Mouse (Mus musculus) layer of hippocampus, postnatal 25 days (tissue): ENCODE results near the gene Chac2. TPM values are rescaled to one million over a fixed set of nuclear protein-coding genes. Genes with fewer than 3 reads are reported as not detected.
"Not testable (repeated sequence)": the region's sequence is repeated elsewhere in the genome, so short reads cannot be mapped to it uniquely, and the experiment has no call there.

Source experiments
- DNase-seq, 2 experiments: peaks; one replicate each; pipeline ENCODE4 v3.0.0; 2022; ENCODE audit warnings: mixed read lengths in 2 of 2, low spot score in 1 of 2; ENCODE audit errors: extremely low spot score in 1 of 2
- total RNA-seq, 2 experiments: library from RNA; stranded (reverse); gene quantifications; 2 replicates each; pipeline ENCODE4 v1.2.3; 2021

The Chac2 gene
- total RNA-seq, result 10 to 100 TPM; 15.6 to 16.7 TPM

GRCm38 (mm10) chr11:30985877-30986624 lies at the start of gene Chac2:
Chac2 (minus strand) TSS chr11:30986350.
- DNase-seq, result peak; percentile 77 to 81

- no peak for DNase-seq
Observed at GRCm38 (mm10) chr11:31034958-31035357, 48.8 kb upstream of the Chac2 start.

DNA sequence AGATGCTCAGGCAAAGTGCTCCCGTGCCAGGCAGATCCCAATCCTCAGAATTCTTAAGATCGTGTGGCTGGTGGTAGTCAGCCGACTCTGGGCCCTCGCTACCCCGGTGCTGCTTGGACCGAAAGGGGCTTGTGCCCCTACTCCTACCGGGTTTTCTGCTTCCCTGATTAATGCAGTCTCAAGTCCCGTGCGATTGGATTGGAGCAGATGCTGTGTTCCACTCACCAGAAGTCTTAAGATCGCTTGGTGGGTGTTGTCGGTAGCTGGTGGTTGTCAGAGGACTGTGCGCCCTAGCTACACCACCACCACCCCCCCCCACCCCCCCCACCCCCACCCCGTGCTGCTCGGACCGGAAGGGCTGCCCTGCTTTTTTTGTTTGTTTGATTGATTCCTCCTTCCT lies 31.3 kb upstream of the Chac2 start:
- not testable (repeated sequence) for DNase-seq

DNA sequence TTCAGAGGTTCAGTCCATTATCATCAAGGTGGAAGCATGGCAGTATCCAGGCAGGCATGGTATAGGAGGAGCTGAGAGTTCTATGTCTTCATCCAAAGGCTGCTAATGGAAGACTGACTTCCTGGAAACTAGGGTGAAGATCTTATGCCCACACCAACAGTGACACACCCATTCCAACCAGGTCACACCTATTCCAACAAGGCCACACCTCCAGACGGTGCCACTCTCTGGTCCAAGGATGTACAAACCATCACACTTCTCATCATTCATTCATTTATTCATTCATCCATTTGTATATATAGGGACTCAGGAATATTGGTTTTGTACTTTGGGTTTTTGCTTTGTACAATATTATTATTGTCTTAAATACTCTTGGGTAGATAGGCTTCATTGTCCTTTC lies 23.5 kb upstream of the Chac2 start:
- DNase-seq, result not testable (repeated sequence)

- no peak for DNase-seq
Observed at GRCm38 (mm10) chr11:31001169-31001908, 15.2 kb upstream of the Chac2 start.

- no peak for DNase-seq
Observed at GRCm38 (mm10) chr11:31000028-31000427, 13.9 kb upstream of the Chac2 start.

GRCm38 (mm10) chr11:30998704-30999103 lies 12.6 kb upstream of the Chac2 start:
- DNase-seq, result no peak

- DNase-seq, result no peak
Observed at GRCm38 (mm10) chr11:30998199-30998598, 12.0 kb upstream of the Chac2 start.

- no peak for DNase-seq
Observed at GRCm38 (mm10) chr11:30996670-30997069, 10.5 kb upstream of the Chac2 start.

DNA sequence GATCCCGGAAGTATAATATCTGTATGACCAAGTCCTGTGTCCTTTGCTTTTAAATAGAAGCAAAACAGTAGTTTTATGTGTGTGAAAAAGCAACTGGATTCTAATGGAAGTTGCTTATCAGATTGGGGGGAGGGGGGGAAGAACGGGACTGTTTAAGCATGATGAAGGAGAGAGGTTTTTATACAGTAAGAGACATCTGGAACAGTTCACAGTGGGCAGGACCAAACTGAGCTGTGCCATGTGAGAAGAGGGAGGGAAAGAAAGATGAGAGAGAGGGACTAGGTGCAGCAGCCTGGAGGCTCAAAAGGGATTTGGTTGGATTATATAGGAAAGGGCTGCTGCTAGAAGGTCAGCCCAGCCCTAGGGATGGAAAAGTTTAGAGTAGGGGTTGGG lies 471 bp upstream of the Chac2 start:
- DNase-seq, result no peak

- DNase-seq, result no peak
Observed at GRCm38 (mm10) chr11:30985237-30985636, 913 bp downstream of the Chac2 start.

- peak; percentile 82 to 84 for DNase-seq
Observed at GRCm38 (mm10) chr11:30954279-30954725, 31.8 kb downstream of the Chac2 start, which contains the start of gene Erlec1. Erlec1 (minus strand) TSS chr11:30954335.

DNA sequence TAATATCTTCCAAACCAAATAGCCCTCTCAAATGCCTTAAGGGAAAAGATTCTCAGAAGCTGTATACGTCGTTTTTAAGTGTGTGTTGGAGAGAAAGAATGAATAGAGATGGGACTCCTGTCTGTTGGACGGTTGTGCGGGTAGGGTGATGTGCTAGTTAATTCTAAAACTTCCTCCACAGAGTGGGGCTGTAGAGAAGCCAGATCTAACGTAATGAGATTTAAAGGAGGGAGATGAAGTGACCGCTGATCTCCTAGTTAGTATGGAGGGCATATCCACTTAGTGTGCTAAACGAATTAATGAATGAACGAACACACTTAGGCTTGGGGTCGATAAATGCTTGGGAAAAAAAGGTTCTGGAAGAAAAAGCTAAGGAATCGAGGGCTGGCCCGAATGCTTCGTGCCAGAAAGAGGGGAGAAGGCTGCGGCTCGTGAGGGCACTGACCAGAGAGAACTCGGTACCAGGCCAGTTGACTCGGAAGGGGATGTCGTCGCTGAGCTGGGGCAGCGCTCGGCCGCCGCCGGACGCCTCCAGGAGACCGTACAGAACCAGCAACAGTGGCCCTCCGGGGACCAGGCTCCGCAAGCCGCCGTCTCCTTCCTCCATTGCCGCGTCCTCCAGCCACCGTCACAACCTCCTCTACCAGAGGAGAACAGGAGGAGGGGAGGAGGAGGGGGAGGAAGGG lies 32.5 kb downstream of the Chac2 start:
- peak; percentile 23 to 29 for DNase-seq

DNA sequence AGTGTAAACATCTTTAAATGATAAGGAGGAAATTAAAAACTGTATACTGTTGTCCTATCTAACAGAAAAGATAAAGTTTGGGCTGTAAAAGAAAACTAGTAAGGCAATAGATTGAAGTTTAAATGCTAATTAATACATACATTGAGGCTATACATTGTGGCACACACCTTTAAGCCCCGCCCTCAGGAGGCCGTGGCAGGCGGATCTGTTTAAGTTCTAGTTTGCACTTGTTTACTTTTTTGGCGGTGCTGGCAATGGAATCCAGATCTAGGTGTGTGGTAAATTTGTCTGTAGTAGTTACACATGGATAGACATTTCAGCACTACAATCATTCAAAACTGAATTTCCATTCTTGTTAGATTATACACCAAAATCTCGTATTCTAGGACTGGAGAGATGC lies 33.3 kb downstream of the Chac2 start:
- no peak for DNase-seq

GRCm38 (mm10) chr11:30943522-30943921 lies 42.6 kb downstream of the Chac2 start:
- no peak for DNase-seq

DNA sequence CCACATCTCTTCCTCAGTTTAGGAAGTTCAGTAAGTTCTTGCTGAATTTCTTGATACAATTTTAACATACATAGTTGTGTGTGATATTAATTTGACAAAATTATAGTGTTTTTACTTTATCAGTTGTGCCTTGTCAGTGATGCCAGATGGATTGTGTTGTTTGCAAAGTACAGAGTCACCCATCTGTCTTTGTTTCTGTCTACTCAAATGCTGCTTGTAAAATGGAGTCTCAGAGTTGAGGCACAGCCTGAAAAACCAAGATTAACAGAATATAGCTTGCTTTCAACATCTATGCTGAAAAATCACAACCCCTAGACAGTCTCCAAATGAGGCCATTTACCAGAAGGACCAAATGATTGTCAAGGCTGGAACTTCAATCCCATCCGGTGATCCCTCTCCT lies 57.7 kb downstream of the Chac2 start:
- no peak for DNase-seq

GRCm38 (mm10) chr11:30928079-30928478 lies 58.1 kb downstream of the Chac2 start:
- DNase-seq, result no peak
